Mouse (Mus musculus): ENCODE results near the gene Il27ra. TPM values are rescaled to one million over a fixed set of nuclear protein-coding genes. Genes with fewer than 3 reads are reported as not detected.

The Il27ra gene
- polyA plus RNA-seq, 1 experiment from 2014 or later, result 0.27 TPM

- Histone ChIP-seq H3K36me3 (ENCODE audit: control insufficient read depth, insufficient read depth, low read length) (no peaks in the 10 kb centered on the region), H3K9me3 (ENCODE audit: control insufficient read depth, low read length) (no peaks in the 10 kb centered on the region), H3K27me3 (ENCODE audit: control insufficient read depth, insufficient read depth, low read length) (peaks cover 38% of the 10 kb centered on the region), H3K4me1 (ENCODE audit: control insufficient read depth, insufficient read depth, low read length) (0 out of 2 replicates have a peak, but pooled peaks cover 9% of the 10 kb centered on the region), H3K27ac (replicated peaks; ENCODE audit: low read depth, low read length) (no peak overlapping the region), H3K4me2 (ENCODE audit: low read depth, severe bottlenecking) (no peak overlapping the region), H3K9ac (ENCODE audit: low read length) (no peak overlapping the region), H3K4me3 (ENCODE audit: low read depth, low read length) (no peak overlapping the region)
- DNase-seq (ENCODE audit: low spot score), result no peak
- WGBS, result 20% methylated on average over 5 of the region's 5 CpGs
- ATAC-seq (ENCODE audit: insufficient number of reproducible peaks, low FRiP score, low TSS enrichment, low read depth), result no peak
These were observed 19.3 kb downstream of the Il27ra start for GRCm38 (mm10) chr8:84023085-84023484.

- Histone ChIP-seq H3K4me2 (ENCODE audit: low read depth, severe bottlenecking) (peak overlapping the region; percentile 15; the same call in 1 of the 2 replicates), H3K9ac (ENCODE audit: low read length) (no peak overlapping the region), H3K4me1 (ENCODE audit: control insufficient read depth, insufficient read depth, low read length) (0 out of 2 replicates have a peak, but pooled peaks cover 9% of the 10 kb centered on the region), H3K36me3 (ENCODE audit: control insufficient read depth, insufficient read depth, low read length) (no peaks in the 10 kb centered on the region), H3K4me3 (ENCODE audit: low read depth, low read length) (no peak overlapping the region), H3K9me3 (ENCODE audit: control insufficient read depth, low read length) (no peaks in the 10 kb centered on the region), H3K27me3 (ENCODE audit: control insufficient read depth, insufficient read depth, low read length) (peaks cover 26% of the 10 kb centered on the region), H3K27ac (replicated peaks; ENCODE audit: low read depth, low read length) (no peak overlapping the region)
- WGBS, result 45% methylated on average over 12 of the region's 12 CpGs
- DNase-seq (ENCODE audit: low spot score), result no peak
- ATAC-seq (ENCODE audit: insufficient number of reproducible peaks, low FRiP score, low TSS enrichment, low read depth), result no peak
These were observed 20.8 kb downstream of the Il27ra start for GRCm38 (mm10) chr8:84021569-84021968.

GRCm38 (mm10) chr8:84021096-84021495 is 21.3 kb downstream of the Il27ra start, which contains the start of gene Palm3:
Gene Palm3 (plus strand): TSS chr8:84021471.
- H3K4me3 ChIP-seq (ENCODE audit: low read depth, low read length), result no peak within 1 kb of the TSS
- no peaks in the 10 kb centered on the region for H3K9me3 ChIP-seq (ENCODE audit: control insufficient read depth, low read length)
- DNase-seq (ENCODE audit: low spot score) (no peak), ATAC-seq (ENCODE audit: insufficient number of reproducible peaks, low FRiP score, low TSS enrichment, low read depth) (peak; percentile 13; the same call in 1 of the 2 replicates)
- 4% methylated on average over 18 of the region's 18 CpGs for WGBS
- 0 out of 2 replicates have a peak, but pooled peaks cover 9% of the 10 kb centered on the region for H3K4me1 ChIP-seq (ENCODE audit: control insufficient read depth, insufficient read depth, low read length)
- no peaks in the 10 kb centered on the region for H3K36me3 ChIP-seq (ENCODE audit: control insufficient read depth, insufficient read depth, low read length)
- H3K9ac ChIP-seq (ENCODE audit: low read length), result no peak within 1 kb of the TSS
- no peak within 1 kb of the TSS for H3K27ac ChIP-seq (replicated peaks; ENCODE audit: low read depth, low read length)
- H3K4me2 ChIP-seq (ENCODE audit: low read depth, severe bottlenecking), result peak within 1 kb of the TSS; percentile 15; the same call in 1 of the 2 replicates
- peaks cover 21% of the 10 kb centered on the region for H3K27me3 ChIP-seq (ENCODE audit: control insufficient read depth, insufficient read depth, low read length)

GRCm38 (mm10) chr8:84019738-84020137 is 22.7 kb downstream of the Il27ra start:
- WGBS, result 85% methylated on average over 9 of the region's 9 CpGs
- ATAC-seq (ENCODE audit: insufficient number of reproducible peaks, low FRiP score, low TSS enrichment, low read depth), result no peak
- Histone ChIP-seq H3K9me3 (ENCODE audit: control insufficient read depth, low read length) (no peaks in the 10 kb centered on the region; the same call in 1 of the 2 replicates), H3K36me3 (ENCODE audit: control insufficient read depth, insufficient read depth, low read length) (no peaks in the 10 kb centered on the region), H3K27ac (replicated peaks; ENCODE audit: low read depth, low read length) (no peak overlapping the region), H3K4me3 (ENCODE audit: low read depth, low read length) (no peak overlapping the region), H3K4me2 (ENCODE audit: low read depth, severe bottlenecking) (no peak overlapping the region), H3K4me1 (ENCODE audit: control insufficient read depth, insufficient read depth, low read length) (0 out of 2 replicates have a peak, but pooled peaks cover 7% of the 10 kb centered on the region), H3K9ac (ENCODE audit: low read length) (no peak overlapping the region), H3K27me3 (ENCODE audit: control insufficient read depth, insufficient read depth, low read length) (peaks cover 15% of the 10 kb centered on the region; the same call in 1 of the 2 replicates)
- no peak for DNase-seq (ENCODE audit: low spot score)

GRCm38 (mm10) chr8:84015833-84016232 is 26.6 kb downstream of the Il27ra start:
- ATAC-seq (ENCODE audit: insufficient number of reproducible peaks, low FRiP score, low TSS enrichment, low read depth) (no peak), DNase-seq (ENCODE audit: low spot score) (no peak)
- H3K4me2 ChIP-seq (ENCODE audit: low read depth, severe bottlenecking), result no peak overlapping the region
- H3K9me3 ChIP-seq (ENCODE audit: control insufficient read depth, low read length), result no peaks in the 10 kb centered on the region; the same call in 1 of the 2 replicates
- WGBS, result 91% methylated on average over 5 of the region's 5 CpGs
- no peak overlapping the region for H3K27ac ChIP-seq (replicated peaks; ENCODE audit: low read depth, low read length)
- H3K4me3 ChIP-seq (ENCODE audit: low read depth, low read length), result no peak overlapping the region
- peaks cover 16% of the 10 kb centered on the region; the same call in 1 of the 2 replicates for H3K4me1 ChIP-seq (ENCODE audit: control insufficient read depth, insufficient read depth, low read length)
- H3K9ac ChIP-seq (ENCODE audit: low read length), result no peak overlapping the region
- no peaks in the 10 kb centered on the region for H3K36me3 ChIP-seq (ENCODE audit: control insufficient read depth, insufficient read depth, low read length)
- H3K27me3 ChIP-seq (ENCODE audit: control insufficient read depth, insufficient read depth, low read length), result peaks cover 33% of the 10 kb centered on the region

GRCm38 (mm10) chr8:84012499-84013165 is 29.8 kb downstream of the Il27ra start:
- no peak for DNase-seq (ENCODE audit: low spot score)
- peaks cover 36% of the 10 kb centered on the region for H3K27me3 ChIP-seq (ENCODE audit: control insufficient read depth, insufficient read depth, low read length)
- 6% methylated on average over 35 of the region's 35 CpGs for WGBS

GRCm38 (mm10) chr8:84011705-84012498 is 30.5 kb downstream of the Il27ra start, which contains the start of gene 2210011C24Rik:
Gene 2210011C24Rik (minus strand): TSS chr8:84012171.
- peaks cover 36% of the 10 kb centered on the region for H3K27me3 ChIP-seq (ENCODE audit: control insufficient read depth, insufficient read depth, low read length)
- 0 out of 2 replicates have a peak, but pooled peaks have one; percentile 17 for ATAC-seq (ENCODE audit: insufficient number of reproducible peaks, low FRiP score, low TSS enrichment, low read depth)
- H3K4me2 ChIP-seq (ENCODE audit: low read depth, severe bottlenecking), result peak within 1 kb of the TSS; percentile 93
- peak within 1 kb of the TSS; percentile 49 for H3K4me3 ChIP-seq (ENCODE audit: low read depth, low read length)
- no peak within 1 kb of the TSS for H3K27ac ChIP-seq (replicated peaks; ENCODE audit: low read depth, low read length)
- no peaks in the 10 kb centered on the region; the same call in 1 of the 2 replicates for H3K9me3 ChIP-seq (ENCODE audit: control insufficient read depth, low read length)
- 1% methylated on average over 45 of the region's 45 CpGs for WGBS
- H3K9ac ChIP-seq (ENCODE audit: low read length), result peak within 1 kb of the TSS; percentile 56
- H3K36me3 ChIP-seq (ENCODE audit: control insufficient read depth, insufficient read depth, low read length), result no peaks in the 10 kb centered on the region
- peaks cover 23% of the 10 kb centered on the region for H3K4me1 ChIP-seq (ENCODE audit: control insufficient read depth, insufficient read depth, low read length)
- DNase-seq (ENCODE audit: low spot score), result peak; percentile 60

More at GRCm38 (mm10) chr8:84012499-84013165, 29.8 kb downstream of the Il27ra start:
- no peaks in the 10 kb centered on the region for H3K36me3 ChIP-seq (ENCODE audit: control insufficient read depth, insufficient read depth, low read length)
- ATAC-seq (ENCODE audit: insufficient number of reproducible peaks, low FRiP score, low TSS enrichment, low read depth), result no peak
- H3K9me3 ChIP-seq (ENCODE audit: control insufficient read depth, low read length), result no peaks in the 10 kb centered on the region; the same call in 1 of the 2 replicates
- H3K4me2 ChIP-seq (ENCODE audit: low read depth, severe bottlenecking), result peak overlapping the region; percentile 93
- peak overlapping the region; percentile 49 for H3K4me3 ChIP-seq (ENCODE audit: low read depth, low read length)
- H3K27ac ChIP-seq (replicated peaks; ENCODE audit: low read depth, low read length), result no peak overlapping the region
- H3K9ac ChIP-seq (ENCODE audit: low read length), result peak overlapping the region; percentile 30; the same call in 1 of the 2 replicates
- peaks cover 23% of the 10 kb centered on the region for H3K4me1 ChIP-seq (ENCODE audit: control insufficient read depth, insufficient read depth, low read length)
